Mouse (Mus musculus): ENCODE measurements at regions not wholly inside any gene's neighbourhood (a gene's known extent, or its start where the extent isn't known, plus 50 kb on each side); places are given as distances from the start of the nearest gene placed in this dataset.

DNA sequence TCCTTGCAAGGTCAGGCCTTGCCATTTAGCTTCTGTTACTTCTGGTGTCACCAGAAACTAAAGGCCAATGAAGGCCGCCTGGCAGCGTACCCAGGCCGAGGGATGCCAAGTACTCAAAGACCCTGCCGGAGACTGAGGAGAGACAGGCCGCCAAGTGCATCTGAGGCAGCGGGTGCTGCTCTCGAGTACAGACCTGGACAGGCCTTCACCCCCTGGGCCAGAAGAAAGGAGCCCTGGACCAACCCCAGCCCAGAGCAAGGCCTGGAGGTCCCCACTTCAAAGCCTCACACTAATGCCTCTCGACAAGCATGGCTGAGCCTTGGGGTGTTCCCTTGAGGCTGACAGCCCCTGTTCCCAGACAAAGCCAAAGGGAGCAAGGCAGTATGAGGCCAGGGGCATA is 70.5 kb downstream of the Inhbb start:
- TF ChIP-seq POLR2A (IDR thresholded peaks at IDR 0.05; ENCODE audit: borderline replicate concordance, extremely low read depth, insufficient read depth, insufficient read length, poor library complexity, severe bottlenecking) = no peak
- TF ChIP-seq CTCF (IDR thresholded peaks at IDR 0.05; ENCODE audit: borderline replicate concordance, extremely low read depth, insufficient read depth, insufficient read length) = no peak

Measured in brain, embryonic 14.5 days (tissue).